Mouse (Mus musculus): ENCODE results near the gene Prnp. TPM values are rescaled to one million over a fixed set of nuclear protein-coding genes. Genes with fewer than 3 reads are reported as not detected.
A peak's percentile ranks its signal among the peaks of the same experiment; 100 is the strongest.

The Prnp gene
- total RNA-seq, 2 experiments from 2014 or later = 66.2 to 67.2 TPM

- no peak for DNase-seq (ENCODE audit: low spot score in 2 of 2)
Observed at GRCm38 (mm10) chr2:131906266-131906665, 3.5 kb upstream of the Prnp start.

DNA sequence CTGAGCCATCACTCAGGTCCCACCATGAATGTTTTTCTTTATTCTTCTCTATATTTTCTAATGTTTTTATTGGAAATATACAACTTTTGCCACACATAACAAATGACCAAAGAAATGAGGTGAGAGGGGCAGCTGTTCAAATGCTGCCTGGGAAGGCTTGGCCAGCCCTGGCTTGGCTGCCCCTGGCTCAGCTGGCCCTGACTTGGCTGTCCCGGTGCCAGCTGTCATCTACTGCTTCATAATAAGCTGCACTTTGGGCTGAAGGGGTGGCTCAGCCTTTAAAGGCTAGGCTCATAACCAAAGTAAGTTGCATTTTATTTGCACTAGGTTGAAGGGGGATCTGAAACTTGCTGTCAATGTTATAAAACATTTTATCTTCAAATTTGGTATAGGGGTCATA is 2.9 kb upstream of the Prnp start:
- DNase-seq (ENCODE audit: low spot score in 2 of 2) = peak in 1 of 2 experiments; percentile 34

DNA sequence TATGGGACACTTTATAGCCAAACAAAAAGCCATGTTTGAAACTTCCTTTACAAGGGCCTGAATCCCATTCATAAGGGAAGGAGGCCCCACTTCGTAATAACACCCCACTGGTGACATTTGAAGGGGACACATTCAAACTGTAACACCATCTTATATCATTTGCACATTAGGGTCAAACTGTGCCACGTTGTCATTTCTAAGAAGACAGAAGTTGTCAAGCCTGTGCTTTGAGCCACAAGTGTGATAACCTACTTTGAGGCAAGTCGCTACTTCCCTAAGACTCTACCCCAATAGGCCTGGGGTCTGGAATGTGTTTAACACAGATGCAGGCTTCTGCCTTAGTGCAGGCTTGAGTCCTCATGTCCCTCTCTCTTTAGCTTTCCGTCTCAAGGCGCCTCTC is 2.4 kb upstream of the Prnp start:
- no peak for DNase-seq (ENCODE audit: low spot score in 2 of 2)

- DNase-seq (ENCODE audit: low spot score in 2 of 2) = no peak
Observed at GRCm38 (mm10) chr2:131908351-131908861, 1.3 kb upstream of the Prnp start.

- DNase-seq (ENCODE audit: low spot score in 2 of 2) = no peak
Observed at GRCm38 (mm10) chr2:131908906-131909305, 822 bp upstream of the Prnp start.

- DNase-seq (ENCODE audit: low spot score in 2 of 2) = no peak
Observed at GRCm38 (mm10) chr2:131910847-131911246, 1.1 kb downstream of the Prnp start.

DNA sequence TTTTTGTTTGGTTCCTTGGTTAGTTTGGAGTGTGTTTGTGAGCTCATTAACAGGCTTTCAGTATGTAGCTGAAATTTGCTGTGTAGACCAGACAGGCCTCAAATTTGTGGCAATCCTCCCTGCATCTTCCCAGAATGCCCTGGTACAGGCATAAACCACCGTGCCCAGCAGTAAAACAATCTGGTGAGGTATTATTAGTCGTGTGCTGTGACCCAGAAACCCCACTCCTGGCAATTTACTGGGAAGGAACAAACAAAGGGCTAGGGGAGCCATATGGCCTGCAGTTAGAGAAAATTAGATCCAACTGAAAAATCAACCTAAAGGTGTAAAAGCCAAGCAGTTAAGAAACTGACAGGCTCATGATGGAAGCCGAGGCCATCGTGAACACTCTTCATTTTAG is 1.6 kb downstream of the Prnp start:
- no peak for DNase-seq (ENCODE audit: low spot score in 2 of 2)

GRCm38 (mm10) chr2:131912526-131913258 is 3.0 kb downstream of the Prnp start:
- DNase-seq (ENCODE audit: low spot score in 2 of 2) = no peak

GRCm38 (mm10) chr2:131932275-131932902 is 22.7 kb downstream of the Prnp start:
- DNase-seq (ENCODE audit: low spot score in 2 of 2) = no peak

DNA sequence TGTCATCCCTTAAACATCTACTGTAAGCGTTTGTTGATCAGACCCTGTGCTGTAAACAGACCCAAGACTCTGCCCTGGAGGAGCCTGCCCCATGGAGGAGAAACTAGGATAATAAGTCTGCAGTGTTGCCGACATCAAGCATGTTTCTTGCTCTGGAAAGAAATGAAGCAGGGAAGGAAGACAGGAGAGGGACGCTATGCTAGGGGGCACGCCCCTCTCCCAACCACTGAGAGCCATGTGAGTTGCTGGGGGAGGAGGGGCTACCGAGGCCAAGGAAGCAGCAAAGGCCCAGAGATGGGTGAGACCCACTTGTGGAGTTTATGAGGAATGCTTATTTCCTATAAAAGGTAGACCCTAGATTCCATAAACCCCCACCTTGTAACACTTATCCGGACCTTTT is 23.3 kb downstream of the Prnp start:
- DNase-seq (ENCODE audit: low spot score in 2 of 2) = no peak

DNA sequence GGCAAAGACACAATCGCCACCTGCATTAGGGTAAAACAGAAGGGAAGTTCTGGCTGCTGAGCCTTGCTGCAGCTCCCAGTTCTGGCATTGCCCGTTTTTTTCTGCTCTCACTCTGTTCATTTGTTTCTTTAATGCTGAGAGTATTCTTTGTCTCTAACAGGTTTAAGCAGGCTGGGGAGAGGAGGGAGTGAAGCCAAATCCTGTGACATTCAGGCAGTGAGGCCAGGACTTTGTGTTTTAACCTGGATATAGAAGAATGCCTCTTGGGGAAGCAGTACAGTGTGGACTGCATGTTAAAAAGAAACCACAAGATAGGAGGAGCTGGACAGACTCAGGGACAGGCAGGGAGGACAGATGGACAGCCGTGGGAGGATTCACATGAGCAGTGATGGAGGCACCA is 23.9 kb downstream of the Prnp start:
- DNase-seq (ENCODE audit: low spot score in 2 of 2) = no peak

- no peak for DNase-seq (ENCODE audit: low spot score in 2 of 2)
Observed at GRCm38 (mm10) chr2:131934243-131934642, 24.5 kb downstream of the Prnp start.

DNA sequence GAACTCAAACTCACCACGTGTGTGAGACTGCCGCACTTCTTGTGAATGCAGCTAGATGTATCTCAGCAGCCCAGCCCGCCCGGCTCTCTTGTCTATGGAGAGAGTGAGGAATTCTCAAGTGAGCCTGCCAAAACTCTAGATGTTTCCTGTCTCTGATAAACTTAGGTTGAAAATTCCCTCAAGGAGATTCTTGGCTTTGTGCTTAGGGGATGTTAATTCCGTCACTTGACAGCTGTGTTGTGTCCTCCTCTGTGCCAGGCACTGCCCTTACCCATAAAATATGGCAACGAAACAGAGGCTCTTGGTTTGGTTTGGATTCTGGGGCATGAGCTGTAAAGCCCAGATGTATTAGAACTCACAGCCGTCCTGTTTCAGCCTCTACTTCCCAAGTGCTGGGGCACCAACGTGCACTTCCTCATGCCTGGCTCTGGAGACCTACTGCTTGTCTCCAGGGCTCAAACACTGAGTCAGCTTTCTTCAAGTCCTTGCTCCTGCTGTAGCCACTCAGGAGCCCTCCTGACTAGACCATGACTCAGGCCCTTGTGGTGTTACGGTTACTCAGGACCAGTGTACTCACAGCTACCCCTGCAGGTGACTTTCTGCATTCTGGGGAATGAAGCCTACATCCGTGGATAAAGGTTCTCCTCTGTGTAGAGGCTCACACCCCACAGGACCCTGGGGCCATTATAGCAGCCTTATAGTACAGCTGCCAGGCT is 25.8 kb downstream of the Prnp start:
- DNase-seq (ENCODE audit: low spot score in 2 of 2) = no peak

GRCm38 (mm10) chr2:131936410-131936809 is 26.7 kb downstream of the Prnp start:
- no peak for DNase-seq (ENCODE audit: low spot score in 2 of 2)

- peak in 1 of 2 experiments; percentile 58 for DNase-seq (ENCODE audit: low spot score in 2 of 2)
Observed at GRCm38 (mm10) chr2:131939404-131940111, 29.8 kb downstream of the Prnp start.

GRCm38 (mm10) chr2:131940506-131940905 is 30.8 kb downstream of the Prnp start:
- DNase-seq (ENCODE audit: low spot score in 2 of 2) = no peak

- no peak for DNase-seq (ENCODE audit: low spot score in 2 of 2)
Observed at GRCm38 (mm10) chr2:131941501-131941900, 31.8 kb downstream of the Prnp start.

DNA sequence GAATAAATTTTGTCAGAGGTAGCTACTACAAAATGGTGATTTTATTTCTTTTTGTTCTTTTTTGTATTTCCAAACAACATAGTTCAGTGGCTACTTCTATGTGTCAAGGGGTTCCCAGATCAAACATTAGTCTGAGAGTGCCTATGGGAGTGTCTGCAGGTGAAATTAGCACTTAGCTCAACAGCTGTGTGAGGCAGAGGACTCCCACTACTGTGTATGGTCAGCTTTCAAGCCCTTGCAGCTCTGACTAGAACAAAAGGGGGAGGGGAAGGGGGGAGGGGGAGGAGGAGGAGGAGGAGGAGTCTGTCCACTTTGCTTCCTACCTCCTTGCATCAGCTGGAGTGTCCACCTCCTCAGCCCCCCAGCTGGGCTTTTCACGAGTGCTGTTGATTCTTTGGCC is 34.6 kb downstream of the Prnp start:
- DNase-seq (ENCODE audit: low spot score in 2 of 2) = no peak

GRCm38 (mm10) chr2:131945225-131945624 is 35.5 kb downstream of the Prnp start:
- peak in 1 of 2 experiments; percentile 6 for DNase-seq (ENCODE audit: low spot score in 2 of 2)

- peak in 1 of 2 experiments; percentile 7 for DNase-seq (ENCODE audit: low spot score in 2 of 2)
Observed at GRCm38 (mm10) chr2:131945765-131946164, 36.0 kb downstream of the Prnp start.

DNA sequence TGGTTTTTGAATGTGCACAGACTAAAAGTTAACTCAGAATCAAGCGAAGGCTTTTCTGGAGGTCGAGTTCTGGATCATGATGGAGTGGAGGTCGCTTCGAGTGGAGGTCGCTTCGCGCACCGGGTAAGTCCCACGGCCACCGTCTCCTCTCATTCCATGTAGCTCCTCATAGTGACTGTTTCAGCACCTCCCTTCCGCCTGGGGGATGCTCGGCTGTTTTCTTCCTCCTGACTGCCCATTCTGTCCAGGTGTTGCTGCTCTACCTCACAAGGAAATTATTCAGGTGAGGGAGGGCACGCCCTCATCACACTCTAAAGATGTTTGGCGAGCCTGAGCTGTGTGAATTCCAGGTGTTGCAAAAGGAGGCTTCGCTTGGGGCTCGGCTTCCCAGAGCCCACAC is 36.6 kb downstream of the Prnp start:
- DNase-seq (ENCODE audit: low spot score in 2 of 2) = peak in 1 of 2 experiments; percentile 14
